Mouse (Mus musculus): ENCODE data around the gene Grk1.

Grk1 gene

DNA sequence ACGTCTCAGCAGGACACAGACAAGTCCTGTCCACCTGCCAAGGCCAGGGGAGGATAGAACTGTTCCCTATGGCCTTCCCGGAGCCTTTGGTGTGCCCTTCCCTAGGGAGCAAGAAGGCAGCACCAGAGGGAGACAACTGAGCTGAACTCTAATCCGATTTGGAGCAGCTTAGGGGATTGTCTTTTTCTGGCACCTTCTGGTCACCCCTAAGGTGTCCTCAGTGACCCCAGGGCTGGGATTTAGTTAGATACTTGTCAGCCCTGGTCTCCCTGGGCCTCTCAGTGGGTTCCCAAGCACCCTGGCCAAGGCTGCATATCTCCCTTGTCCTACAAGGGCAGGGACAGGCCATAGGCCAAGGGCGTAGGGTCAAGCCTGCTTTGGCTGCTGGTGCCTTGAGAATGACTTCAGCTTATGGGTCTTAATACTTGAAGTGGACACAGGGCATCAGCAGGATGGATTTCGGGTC, at the start of gene Grk1:
Gene Grk1, plus strand, starts transcription at position 416 of the 466 bp plus-strand sequence.
- no peak for DNase-seq (ENCODE audit: extremely low spot score, low read depth, low spot score)

DNA sequence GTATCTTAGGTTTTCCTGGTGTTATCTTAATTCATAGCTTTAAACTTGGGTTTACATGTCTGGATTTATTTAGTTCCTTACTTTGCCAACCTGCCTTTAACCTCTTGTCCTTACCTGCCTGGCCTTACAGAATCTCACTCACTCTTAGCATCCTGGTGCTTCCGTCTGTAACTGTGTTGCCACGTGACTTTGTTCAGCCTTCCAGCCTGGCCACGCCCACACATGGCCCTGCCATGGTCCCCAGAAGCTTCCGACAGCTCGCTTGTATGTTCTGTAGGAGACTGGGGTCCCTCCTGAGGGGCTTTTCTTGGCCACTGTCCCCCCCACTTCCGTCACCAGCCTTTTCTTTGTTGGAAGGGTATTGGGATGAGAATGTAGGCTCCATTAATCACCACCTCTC, 48.7 kb upstream of the Grk1 start:
- no peak for DNase-seq (ENCODE audit: extremely low spot score, low read depth, low spot score)

DNA sequence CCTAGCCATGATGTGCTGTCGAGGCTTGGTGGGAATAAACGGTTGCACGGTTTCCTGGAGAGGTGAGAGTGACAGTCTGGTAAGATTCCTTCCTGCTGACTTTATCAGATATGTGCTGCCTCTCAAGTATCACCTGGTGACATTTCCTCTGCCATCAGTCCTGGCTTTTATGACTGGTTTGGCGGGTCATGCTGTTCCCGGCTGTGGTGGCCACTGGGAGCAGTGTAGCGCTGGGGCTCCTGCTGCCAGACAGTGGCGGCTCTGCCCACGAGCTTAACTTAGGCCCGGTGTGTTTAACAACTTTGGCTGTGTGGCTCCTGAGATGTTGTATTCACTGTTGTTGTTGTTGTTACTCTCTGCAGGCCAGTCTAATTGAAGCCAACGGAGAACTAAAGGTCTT, 48.2 kb upstream of the Grk1 start:
- DNase-seq (ENCODE audit: extremely low spot score, low read depth, low spot score), result no peak

GRCm38 (mm10) chr8:13360213-13360612, 44.7 kb upstream of the Grk1 start:
- DNase-seq (ENCODE audit: extremely low spot score, low read depth, low spot score), result no peak

GRCm38 (mm10) chr8:13361865-13362264, 43.0 kb upstream of the Grk1 start:
- DNase-seq (ENCODE audit: extremely low spot score, low read depth, low spot score), result no peak

- DNase-seq (ENCODE audit: extremely low spot score, low read depth, low spot score), result no peak
Observed at GRCm38 (mm10) chr8:13373151-13373662, 31.7 kb upstream of the Grk1 start.

GRCm38 (mm10) chr8:13381630-13382029, 23.3 kb upstream of the Grk1 start:
- DNase-seq (ENCODE audit: extremely low spot score, low read depth, low spot score), result no peak

DNA sequence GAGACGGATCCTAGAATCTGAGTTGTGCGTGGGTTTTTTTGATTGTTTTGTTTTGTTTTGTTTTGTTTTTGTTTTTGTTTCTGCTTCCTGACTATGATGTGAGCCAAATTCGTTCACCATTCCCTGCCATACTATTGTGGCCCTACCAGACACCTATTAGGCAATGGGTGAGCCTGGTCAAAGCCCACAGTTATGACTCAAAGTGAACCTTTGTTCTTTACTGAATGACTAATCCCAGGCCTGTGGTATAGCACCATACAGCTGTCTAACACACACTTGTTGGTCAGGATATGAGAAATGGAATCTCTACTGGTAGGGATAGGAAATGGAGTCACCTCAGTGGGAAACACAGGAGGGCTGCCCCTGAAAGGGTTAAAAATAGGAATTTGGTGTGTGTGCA, 22.3 kb upstream of the Grk1 start:
- DNase-seq (ENCODE audit: extremely low spot score, low read depth, low spot score), result no peak

- DNase-seq (ENCODE audit: extremely low spot score, low read depth, low spot score), result no peak
Observed at GRCm38 (mm10) chr8:13382999-13383398, 21.9 kb upstream of the Grk1 start.

DNA sequence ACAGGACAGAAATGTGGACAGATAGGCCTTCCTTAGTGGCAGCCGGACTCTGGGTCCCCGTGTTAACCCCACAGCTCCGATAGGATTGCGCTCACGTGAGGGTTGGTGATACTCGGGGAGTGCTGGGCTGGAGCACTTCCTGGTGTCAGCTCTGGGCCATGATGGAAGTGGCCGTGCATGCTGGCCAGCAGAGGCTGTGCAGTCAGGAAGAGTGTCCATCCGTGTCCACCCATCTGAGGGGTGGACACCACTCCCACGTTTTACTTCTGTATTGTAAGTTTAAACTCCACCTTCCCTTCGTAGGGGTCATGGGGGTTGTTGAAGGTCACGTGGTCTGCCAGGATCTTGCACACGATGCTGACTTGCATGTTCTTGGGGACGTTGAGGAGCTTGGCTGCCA, 18.5 kb upstream of the Grk1 start:
- DNase-seq (ENCODE audit: extremely low spot score, low read depth, low spot score), result no peak

- no peak for DNase-seq (ENCODE audit: extremely low spot score, low read depth, low spot score)
Observed at GRCm38 (mm10) chr8:13387728-13388127, 17.2 kb upstream of the Grk1 start.

- no peak for DNase-seq (ENCODE audit: extremely low spot score, low read depth, low spot score)
Observed at GRCm38 (mm10) chr8:13388744-13389143, 16.1 kb upstream of the Grk1 start.

GRCm38 (mm10) chr8:13393869-13394268, 11.0 kb upstream of the Grk1 start:
- no peak for DNase-seq (ENCODE audit: extremely low spot score, low read depth, low spot score)

DNA sequence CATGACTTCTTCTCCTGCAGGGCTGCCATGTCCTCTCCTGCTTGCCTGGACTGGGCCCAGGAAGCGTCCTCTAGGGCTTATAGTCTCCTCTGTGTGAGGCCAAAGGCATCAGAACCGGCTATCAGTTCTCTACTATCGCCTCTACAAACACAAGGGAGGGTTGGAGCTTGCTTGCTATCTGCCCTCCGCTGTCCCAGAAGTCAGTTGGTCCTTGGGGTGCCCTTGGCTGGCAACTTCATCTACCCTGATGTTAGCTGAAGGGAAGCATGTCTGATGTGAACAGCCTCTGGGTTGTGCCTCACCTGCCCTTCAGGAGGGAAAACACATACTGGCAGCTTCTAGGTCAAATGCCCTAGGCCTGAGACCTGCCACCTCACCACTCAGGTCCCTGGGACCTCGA, 8.2 kb upstream of the Grk1 start, which contains the start of gene Atp4b:
Gene Atp4b, minus strand, starts transcription at position 101 of the 400 bp plus-strand sequence.
- DNase-seq (ENCODE audit: extremely low spot score, low read depth, low spot score), result no peak

GRCm38 (mm10) chr8:13403517-13403916, 1.4 kb upstream of the Grk1 start:
- no peak for DNase-seq (ENCODE audit: extremely low spot score, low read depth, low spot score)

DNA sequence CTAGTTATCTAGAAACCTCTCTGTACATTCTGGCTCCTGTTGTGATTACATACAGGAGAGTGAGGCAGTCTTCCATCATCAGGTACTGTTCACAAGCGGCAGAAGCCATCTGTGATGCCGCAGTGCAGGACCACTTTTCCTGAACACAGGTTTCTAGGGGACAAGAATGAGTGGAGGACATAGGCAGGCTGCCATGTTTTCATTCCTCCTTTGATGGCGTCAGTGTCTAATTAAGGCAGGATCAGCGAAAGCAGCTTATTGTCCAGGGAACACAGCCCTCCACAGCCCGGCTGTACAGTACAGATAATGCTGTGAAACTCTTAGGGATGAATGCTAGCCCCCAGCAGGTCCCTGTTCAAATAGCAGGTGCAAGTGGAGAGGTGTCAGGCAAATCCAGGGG, 1.1 kb downstream of the Grk1 start:
- no peak for DNase-seq (ENCODE audit: extremely low spot score, low read depth, low spot score)

- DNase-seq (ENCODE audit: extremely low spot score, low read depth, low spot score), result peak; percentile 41
Observed at GRCm38 (mm10) chr8:13411597-13411996, 6.7 kb downstream of the Grk1 start.

- DNase-seq (ENCODE audit: extremely low spot score, low read depth, low spot score), result no peak
Observed at GRCm38 (mm10) chr8:13412891-13413558, 8.1 kb downstream of the Grk1 start.

DNA sequence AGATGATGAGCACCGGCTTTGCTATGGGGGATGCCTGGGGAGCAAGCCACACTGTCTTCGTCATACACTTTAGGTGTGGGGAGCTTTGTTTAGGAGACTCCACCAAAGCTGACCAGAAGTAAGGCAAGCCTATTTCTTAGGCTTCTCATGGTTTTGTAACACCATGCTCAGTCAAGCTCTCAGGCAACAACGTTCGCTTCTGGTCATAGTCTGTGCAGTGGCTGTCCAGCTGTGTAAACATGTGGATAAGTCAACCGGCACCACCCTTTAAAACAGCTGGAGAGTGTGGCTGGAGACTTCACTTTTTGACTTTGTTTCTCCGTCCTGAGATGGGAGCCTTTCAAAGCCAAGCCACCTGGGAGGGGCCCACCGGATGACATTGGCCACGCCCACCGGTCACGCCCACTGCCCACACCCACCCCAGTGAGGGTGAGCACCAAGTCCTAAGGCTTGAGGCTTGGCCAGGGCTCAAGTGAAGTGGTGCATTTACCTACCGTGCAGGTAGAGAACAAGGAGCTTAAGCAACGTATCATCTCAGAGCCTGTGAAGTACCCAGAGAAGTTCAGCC, 9.0 kb downstream of the Grk1 start:
- no peak for DNase-seq (ENCODE audit: extremely low spot score, low read depth, low spot score)

DNA sequence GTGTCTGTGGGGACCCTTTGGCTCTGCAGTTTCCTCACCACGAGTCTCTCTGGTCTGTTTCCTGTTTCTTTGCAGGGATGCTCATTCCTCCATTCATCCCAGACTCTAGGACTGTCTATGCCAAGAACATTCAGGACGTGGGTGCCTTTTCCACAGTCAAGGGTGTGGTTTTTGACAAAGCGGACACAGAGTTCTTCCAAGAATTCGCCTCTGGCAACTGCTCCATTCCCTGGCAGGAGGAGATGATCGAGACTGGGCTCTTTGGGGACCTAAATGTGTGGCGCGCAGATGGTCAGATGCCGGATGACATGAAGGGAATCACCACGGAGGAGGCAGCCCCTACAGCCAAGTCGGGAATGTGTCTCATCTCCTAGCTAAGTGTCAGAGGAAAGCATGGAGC, 11.0 kb downstream of the Grk1 start:
- no peak for DNase-seq (ENCODE audit: extremely low spot score, low read depth, low spot score)

GRCm38 (mm10) chr8:13419111-13419639, 14.3 kb downstream of the Grk1 start:
- DNase-seq (ENCODE audit: extremely low spot score, low read depth, low spot score), result no peak

DNA sequence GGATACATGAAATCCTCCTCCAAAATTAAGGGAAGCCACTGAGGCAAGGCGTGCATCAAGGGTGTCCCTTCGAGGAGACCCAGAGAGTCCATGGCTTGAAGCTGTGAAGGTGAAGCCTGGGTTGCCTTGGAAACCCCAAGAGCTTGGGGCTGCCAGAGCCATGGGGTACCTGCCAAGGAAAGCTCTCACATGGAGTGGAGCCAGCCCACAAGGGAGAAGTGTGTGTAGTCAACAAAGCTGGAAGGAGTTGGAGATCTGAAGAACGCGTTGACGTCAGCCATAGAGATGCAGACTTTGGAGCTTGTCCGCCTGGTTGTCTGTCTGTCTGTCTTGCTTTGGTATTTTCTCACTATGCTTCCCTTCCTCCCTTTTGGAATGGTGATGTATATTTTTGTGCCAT, 16.1 kb downstream of the Grk1 start:
- DNase-seq (ENCODE audit: extremely low spot score, low read depth, low spot score), result no peak

Data from hindlimb bud, embryonic 11.5 days (tissue).